Mouse (Mus musculus) thymus, postnatal 0 days (tissue): ENCODE results near the gene Olfr1393. TPM values are rescaled to one million over a fixed set of nuclear protein-coding genes. Genes with fewer than 3 reads are reported as not detected.

Source experiments
- DNase-seq: peaks from one replicate; pipeline ENCODE4 v3.0.0-alpha.2; 2015; ENCODE audit warnings: low spot score
- polyA plus RNA-seq: library from polyadenylated mRNA; unstranded; fragments of >200 nt; fragmentation: Nextera tagmentation; extraction: Ambion mirVana; gene quantifications from 2 replicates; pipeline ENCODE4 v1.2.1, GENCODE M21; 2015

Olfr1393 gene
- not detected in 2 replicates for polyA plus RNA-seq

DNA sequence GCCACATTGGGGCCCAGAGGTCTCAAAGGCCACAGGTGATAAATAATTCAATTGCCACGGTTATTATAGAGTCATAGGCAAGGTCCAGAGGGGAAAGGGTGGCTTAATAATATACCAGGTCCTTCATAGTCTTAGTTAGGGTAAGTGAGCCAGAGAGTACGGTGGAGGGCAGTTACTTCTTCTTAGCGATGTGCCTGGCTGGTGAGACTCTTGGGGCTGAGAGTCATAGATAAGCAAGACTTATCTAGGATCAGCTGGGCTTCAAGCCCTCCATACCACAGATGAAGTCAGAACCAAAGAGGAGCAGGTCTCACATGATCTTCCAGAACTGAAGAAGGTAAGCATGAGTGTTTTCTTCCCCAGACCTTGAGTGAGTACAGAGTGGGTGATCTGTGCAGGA lies at the start of gene Olfr1393:
TSS of gene Olfr1393 (plus strand) at position 83 of the 400 bp plus-strand sequence.
- no peak for DNase-seq

DNA sequence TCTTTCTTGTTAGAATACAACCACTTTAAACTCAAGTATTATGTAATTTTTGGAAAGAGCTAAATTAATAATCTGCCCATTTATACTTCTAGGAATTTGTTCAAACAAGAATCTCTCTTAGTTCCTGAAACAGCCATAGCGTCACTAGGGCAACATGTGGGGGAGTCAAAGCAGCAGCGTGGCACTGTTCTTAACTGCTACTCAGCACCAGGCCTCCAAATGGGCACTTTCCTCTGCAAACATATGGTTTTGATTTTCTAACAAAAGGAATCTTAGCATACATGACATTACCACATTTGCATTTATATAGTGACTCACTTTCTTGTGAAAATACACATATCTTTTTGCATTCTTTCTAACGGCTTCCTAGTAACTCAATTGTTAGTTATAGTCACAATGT lies 45.3 kb upstream of the Olfr1393 start:
- DNase-seq: no peak

DNA sequence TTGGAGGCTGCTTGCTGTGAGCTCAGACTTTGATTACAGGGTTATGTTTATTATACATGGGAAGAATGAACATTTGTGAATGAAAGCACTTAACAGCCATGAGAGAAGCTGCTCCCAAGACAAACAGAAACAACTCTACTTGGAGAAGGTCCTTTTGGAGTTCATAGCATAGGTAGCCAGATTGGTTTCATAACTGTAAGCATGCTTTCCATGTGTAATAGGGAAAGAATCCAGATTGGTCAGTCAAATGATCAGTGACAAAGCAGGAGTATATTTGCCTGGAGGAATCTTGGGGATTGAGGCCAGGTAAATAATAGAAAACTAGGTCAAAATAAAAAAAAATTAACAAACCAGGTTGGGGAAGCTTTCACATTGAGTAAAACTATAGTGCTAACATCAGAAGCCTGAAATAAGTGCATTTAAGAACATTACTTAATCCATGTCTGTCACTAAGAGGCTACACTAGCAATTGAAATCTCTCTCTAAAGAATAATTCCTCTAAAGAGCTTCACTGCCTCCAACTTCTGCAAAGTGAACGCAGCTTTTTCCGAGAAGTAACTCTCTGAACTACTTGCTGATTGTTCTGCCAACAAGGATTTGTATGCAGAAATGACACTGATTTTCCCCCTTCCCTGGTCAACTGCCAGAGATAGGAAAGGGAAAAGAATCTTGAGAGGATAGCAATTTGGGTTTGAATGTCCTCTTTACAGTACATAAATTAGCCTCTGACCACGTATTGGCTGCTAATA lies 42.5 kb upstream of the Olfr1393 start:
- DNase-seq: no peak

DNA sequence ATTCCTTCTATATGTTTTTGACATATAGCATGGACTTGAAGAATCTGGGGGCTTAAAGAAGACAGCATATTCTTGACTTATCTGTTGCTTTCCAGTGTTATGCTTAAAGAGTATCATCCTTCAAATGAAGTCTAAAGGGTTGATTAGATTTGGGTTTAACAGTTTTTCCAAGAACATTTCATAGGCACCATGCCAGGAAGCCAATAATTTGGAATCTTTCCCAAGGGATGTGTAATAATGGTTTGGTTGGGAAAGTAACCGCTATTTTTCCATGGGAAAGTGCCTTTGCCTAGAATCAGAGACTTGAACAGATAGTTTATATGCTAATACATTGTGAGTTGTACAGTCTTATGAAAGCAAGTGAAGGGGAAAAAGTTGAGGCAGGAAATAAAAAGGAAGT lies 41.2 kb upstream of the Olfr1393 start:
- no peak for DNase-seq

DNA sequence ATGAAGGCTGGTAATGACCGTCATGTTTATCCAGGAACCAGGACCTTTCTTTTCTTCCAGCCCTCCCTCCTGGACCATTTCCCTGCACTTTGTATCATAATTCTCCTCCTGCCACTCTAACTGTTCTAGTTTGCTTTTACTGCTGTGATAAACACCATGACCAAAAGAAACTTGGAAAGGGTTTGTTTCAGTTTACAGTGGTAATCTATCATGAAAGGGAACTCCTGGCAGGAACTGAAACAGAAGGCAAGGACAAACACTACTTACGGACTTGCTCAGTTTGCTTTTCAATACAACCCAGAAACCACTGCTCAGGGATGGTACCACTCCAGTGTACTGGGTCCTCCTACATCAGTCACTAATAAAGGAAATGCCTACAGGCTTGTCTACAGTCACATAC lies 40.6 kb upstream of the Olfr1393 start:
- no peak for DNase-seq

DNA sequence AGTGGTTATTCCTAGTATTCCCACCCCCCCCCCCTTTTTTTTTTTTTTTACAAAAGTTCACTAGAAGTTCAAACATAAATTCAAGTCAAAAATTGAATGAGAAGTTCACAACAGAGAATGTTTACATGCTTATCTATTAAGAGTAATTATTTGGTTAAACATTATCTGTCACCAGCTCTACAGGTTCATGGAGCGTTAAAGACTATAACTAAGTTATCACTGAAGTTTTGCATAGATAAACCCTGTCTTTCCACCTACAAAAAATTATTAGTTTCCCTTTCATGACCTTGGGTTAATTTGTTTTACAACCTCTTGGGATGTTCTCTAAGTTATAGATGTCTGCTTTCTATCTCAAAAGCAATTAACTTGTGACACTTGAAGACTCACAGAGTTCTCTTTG lies 37.8 kb upstream of the Olfr1393 start:
- DNase-seq: no peak

DNA sequence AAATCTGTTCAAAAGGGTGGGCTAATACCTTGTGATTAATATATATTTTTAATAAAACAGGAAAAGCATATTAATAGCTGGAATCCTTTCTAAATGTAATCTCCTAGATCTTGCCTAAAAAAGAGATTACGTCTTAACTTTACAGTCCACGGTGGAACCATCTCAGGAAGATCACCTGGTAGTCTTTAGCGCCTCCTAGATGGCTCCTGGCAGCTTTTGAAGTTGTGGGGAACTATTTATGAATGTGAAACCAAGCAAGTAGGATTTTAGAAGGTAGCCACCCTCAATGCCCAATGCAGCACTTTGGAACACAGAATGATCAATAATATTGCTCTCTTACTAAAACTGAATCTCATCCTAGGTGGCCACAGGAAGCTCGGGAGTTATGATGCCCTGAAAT lies 37.2 kb upstream of the Olfr1393 start:
- DNase-seq: no peak

DNA sequence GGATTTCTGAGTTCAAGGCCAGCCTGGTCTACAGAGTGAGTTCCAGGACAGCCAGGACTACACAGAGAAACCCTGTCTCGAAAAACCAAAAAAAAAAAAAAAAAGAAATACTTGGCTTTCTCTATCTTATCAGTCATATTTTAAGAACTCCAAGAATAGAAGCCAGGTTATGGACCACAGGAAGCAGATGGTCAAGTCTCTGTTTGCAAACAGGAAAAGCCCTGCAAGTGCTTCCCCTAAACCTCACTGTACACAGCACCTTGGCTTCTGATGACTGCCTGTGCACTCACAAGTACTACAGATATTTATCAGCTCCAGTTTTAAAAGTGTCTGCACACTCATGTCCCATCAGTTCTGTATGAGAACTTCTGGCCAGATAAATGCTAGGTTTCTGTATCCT lies 36.6 kb upstream of the Olfr1393 start:
- DNase-seq: no peak

DNA sequence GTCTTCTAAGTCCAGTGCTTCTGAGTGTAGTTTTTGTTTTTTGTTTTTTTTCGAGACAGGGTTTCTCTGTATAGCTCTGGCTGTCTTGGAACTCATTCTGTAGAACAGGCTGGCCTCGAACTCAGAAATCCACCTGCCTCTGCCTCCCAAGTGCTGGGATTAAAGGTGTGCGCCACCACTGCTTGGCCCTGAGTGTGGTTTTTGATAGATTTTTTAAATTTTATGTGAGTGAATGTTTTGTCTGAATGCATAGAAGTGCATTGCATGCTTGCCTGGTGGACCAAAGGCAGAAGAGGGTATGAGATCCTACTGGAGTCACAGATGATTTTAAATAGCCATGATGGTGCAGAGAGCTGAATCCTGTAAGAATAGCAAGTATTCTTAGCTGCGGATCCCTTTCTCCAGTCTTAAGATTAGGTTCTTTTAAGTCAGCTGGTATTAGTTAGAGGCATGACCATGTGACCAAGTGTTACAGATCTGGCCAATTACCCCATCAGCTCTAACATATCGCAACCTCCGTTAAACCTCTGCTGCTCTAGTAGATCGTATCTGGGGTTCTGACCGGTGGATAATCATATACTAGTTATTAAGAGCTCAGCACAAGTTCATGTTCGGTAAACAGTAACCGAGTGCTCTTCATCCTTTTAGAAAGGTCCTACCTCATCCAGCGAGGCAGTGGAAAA lies 35.0 kb upstream of the Olfr1393 start:
- DNase-seq: no peak

DNA sequence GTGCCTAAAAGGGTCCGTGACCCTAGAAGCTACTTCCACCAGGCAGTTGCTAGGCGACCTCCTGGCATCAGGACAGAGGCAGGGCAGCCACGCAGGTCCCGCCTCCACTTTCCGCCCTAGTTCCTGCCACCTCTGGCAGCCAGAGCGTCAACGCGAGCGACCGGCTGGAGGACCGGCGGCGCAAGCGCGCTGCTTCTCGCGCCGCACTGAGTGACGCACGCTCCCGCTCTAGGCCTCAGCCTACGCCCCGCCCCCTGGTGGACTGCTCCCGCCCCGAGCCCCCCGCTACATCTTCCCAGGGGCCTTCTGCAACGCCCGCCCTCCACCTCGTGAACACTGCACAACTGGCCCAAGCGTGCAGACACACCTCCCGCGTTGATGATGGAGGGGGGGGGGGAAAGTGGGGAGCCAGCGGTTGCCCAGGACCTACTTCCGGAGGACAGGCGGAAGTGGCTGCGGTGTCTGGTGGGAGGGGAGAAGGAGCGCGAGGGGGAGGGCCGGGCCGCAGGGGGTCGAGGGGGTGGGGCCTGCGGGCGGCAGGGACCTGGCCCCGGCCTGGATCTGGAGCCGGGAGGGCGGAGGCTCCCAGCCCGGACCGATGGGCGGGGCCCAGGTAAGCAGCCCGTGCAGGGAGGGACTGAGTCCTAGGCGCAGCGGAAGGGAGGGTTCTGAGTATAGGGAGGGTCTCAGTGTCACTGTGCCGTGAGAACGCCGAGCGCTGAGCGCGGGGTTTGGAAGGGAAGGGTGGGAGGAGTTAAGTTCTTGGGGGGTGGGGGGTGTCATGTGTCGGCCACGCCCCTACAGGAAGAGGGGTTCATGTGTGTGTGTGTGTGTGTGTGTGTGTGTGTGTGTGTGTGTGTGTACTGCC lies 34.1 kb upstream of the Olfr1393 start, which contains the start of gene Mgat1:
TSS of gene Mgat1 (plus strand) at position 465 of the 868 bp plus-strand sequence.
- DNase-seq: peak; percentile 98

DNA sequence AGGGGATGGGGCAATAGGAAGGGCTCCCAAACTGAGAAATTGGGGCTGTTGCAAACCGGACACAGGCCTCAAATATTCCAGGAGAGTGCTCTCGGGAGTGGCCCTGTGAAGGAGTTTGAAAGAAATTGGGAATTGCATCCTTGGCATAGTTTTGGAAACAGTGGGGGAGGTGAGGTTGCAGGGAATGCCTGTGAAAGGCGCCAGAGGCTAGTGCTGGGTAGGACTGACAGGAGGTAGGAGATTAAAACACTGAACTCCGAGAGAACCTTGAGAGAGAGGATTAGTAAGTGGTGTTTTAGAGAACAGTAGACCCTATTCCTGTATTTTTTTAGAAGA lies 33.5 kb upstream of the Olfr1393 start:
- no peak for DNase-seq

DNA sequence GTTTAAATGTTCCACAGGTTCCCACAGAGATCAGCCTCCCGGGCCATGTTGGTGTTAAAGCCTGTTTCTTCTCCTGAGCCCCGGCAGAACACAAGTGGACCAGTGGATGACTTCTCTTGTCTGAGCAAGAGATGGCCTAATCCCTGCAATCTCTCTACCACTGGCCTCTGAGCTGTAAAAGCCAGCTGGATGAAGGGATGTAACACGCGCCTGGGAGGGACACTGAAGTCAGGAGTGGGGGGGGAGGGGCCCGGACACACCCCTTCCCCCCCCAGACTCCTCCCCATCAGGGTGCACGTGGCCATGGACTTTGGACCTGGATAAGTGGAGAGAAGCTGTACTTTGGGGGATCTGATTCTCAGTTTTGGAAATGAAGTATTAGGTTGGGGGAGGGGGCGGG lies 32.9 kb upstream of the Olfr1393 start:
- DNase-seq: no peak

DNA sequence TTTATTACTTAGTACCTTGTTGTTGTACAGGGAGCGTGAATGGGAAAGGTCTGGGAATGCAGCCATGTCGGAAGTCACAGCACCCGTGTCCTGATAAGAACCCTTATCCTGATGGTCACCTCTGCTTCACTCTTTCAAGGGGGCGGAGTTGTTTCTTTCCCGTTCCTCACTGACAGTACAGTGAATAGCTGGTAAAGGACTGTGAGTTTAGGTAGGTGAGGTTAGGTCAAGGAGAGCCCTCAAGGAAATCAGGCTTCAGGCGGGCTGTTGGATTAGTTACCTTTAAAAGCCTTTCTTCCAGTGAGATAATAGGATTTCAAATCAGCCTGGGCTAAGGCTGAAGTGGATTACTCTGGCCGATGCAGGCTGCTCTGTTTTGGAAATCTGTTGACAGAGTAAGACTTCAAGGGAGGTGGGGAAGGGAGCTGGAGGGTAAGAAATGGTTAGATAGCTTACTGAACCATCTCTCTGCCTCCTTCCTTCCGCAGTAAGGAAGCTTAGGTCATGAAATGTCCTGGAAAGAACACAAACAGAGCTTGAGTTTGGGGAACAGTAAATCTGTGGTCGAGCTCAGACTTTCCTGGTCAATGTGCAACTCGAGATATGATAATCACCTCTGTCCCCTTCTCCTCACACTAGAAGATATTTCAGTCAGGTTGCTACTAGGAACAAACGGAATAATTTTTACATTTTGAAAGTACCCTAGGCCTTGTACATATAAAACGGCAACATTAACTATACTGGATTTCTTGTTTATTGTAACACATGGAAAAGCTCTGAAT lies 32.3 kb upstream of the Olfr1393 start:
- no peak for DNase-seq

DNA sequence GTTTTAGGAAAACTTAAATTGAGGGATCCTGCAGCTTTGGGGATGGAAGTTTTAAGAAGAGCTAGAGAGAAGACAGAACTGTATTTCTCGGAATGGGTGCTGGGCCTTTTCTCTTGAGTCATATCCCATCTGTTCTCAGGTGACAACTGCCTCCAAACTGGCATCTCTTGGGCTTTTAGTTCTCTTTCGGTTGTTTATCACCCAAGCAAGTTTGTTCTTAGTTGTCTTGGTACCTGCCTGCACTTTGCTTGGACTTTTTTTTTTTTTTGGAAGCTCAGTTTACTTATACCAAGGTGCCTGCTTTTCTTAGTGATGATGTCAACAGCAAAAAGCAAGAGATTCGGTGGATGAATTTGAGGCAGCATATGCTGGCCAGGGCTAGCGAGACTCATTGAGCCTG lies 31.6 kb upstream of the Olfr1393 start:
- DNase-seq: no peak

DNA sequence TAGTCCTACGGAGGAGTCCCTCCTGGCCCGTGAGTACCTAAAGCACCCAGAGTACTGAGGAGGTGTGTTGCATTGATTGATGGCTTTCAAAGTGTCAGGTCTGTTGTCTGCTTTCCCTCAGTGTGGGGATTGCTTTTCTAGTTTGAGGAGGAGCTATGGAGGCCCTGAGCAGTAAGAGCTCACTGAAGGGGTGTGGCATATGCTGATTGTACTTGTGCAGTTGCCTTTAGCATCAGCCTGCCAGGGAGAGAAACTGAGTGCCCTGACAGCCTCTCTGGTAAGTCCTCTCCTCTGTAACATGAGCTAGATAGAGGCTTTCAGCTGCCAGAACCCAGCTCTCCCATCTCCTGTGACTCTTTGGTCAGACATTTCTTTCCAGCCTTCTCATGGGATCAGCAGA lies 30.8 kb upstream of the Olfr1393 start:
- peak; percentile 73 for DNase-seq

DNA sequence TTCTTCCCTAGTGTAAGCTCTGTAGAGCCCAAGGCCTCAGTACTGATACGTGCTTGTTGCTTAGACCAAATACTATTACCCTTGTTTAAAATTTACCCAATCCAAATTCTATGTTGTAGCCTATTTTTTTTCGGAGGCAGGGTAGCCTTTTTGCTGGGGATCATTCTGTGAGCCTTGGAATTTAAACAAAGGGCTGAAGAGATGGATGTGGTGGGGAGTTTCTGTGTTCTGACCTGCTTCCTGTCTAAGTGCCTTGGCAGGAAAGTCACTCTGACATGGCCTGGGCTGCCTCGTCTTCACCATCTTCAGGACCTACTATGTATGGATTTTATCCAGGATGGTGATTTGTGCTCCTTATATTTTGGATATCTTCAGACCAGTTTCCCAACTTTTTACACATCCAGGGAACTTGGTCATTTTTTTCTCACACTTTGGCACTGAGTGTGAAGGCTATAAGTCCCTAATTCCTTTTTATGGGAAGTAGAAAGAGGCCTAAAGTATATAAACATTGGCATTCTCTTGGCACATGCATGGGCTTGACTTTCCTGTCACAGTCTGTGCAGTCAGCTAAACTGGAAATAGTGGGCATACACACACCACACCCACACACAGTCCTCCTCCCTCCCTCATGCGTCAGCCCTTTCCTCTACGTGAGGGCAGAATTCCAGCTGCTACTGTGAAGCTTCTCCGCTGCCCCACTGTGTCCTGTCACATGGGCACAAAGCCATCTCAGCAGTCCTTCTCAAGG lies 29.7 kb upstream of the Olfr1393 start:
- peak; percentile 45 for DNase-seq

DNA sequence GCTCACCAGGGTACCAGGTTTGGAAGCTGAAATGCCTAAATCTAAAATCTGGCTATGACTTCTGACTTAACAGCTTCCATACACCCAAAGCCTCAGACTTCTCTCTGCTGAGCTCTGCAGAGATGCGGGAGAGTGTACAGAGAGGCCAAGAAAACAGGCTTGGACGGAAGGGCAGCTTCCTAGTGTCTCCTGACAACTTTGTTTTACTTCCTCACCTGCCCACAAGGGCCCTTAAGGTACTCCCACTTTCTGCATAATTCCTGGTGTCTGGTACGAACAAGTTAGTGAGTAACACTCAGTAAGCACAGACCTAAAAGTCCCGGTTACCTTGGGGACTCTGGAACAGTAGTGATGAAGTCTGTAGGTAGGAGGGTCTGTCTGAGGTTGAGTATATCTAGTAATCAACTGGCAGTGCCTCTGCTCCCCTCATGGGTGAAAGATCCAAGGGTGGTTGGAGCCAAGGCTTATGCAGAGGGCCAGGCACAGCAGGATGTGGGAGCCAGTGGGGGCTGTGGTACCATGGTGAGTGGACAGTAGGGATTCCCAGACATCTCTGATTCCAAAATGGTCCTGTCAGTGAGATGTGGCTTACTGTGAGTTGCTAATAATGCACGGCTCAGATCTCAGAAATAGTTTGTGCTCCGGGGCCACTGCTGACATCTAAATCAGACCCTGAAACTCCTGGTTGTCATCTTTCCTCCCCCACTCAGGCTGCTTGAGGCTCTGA lies 29.0 kb upstream of the Olfr1393 start:
- DNase-seq: peak; percentile 20

DNA sequence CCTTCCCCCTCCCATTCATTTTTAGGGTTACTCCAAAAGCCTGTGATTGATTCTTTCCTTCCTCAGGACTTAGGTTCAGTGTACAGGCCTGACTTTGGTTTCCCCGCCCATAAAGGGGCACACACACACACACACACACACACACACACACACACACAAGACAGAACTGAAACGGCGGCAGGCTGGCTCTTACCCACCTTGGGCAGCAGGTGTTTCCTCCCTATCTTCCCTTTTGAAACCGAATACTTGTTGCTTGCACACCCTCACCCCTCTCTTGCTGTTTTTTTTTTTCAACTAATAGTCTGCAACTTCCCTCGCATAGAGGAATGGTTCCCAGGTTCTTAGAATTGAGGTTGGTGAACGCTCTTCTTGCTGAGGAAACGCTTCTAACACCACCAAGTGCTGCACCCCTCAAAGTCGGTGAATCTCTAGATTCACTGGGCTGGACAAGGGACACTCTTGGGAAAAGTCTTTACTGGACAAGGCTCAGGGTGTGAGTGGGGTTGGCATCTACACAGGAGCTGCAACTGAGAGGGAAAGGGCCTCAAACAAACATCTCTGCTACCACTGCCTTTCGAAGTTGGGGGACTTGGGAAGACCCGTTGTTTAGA lies 28.2 kb upstream of the Olfr1393 start:
- DNase-seq: peak; percentile 83
